In the genomic region with DNA sequence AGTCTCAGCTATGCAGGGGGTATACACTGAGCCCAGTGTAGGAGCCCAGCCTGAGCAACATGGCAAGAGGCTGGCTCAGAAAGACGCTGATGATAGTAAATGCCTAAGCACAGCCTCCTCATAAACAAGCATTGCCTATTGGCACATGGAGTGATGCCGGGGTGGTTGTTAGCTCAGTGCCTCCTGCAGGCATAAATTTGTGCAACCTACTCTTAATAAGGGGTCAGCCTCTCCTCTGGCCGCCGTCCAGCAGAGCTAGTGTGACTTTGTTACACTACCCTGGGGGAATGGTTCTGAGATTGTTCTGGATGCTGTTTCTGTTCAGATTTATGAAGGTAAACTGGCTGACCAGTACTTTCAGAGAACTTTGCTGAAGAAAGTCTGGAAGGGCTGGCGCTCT, we compare ENCODE assay signal across 18 mouse cellular contexts. TPM values are rescaled to one million over a fixed set of nuclear protein-coding genes. Genes with fewer than 3 reads are reported as not detected.
A peak's percentile ranks its signal among the peaks of the same experiment; 100 is the strongest.
DNase-seq lines count a peak whose midpoint lies in the region; ATAC-seq lines count a peak whose summit lies in the region.
"Had no signal": no experiment of that assay in that cellular context is flagged by ENCODE, and none has a peak within 500 bp of the region (broad histone marks: within the 10 kb centered on the region; RNA-seq: fewer than 3 reads in every experiment).

No protein-coding gene starts in this region.

- H3K27ac ChIP-seq in kidney, embryonic 14.5 days (ENCODE audit: low read depth, low read length): no peak overlapping the region
- H3K27ac ChIP-seq: embryonic facial prominence, embryonic 10.5 days; forebrain, embryonic 13.5 days; hindbrain, embryonic 13.5 days; hindbrain, postnatal 0 days had no signal

- ATAC-seq in kidney, embryonic 14.5 days (ENCODE audit: low FRiP score, low TSS enrichment): no peak
- ATAC-seq: forebrain, embryonic 13.5 days; forebrain, postnatal 0 days; hindbrain, postnatal 0 days had no signal

- H3K4me3 ChIP-seq in kidney, embryonic 14.5 days (ENCODE audit: low read length): no peak overlapping the region
- H3K4me3 ChIP-seq: embryonic facial prominence, embryonic 10.5 days; forebrain, embryonic 13.5 days; hindbrain, embryonic 13.5 days had no signal

- no peaks in the 10 kb centered on the region for H3K27me3 ChIP-seq in kidney, embryonic 14.5 days (ENCODE audit: control insufficient read depth, insufficient read depth, low read length)
- H3K27me3 ChIP-seq: forebrain, embryonic 13.5 days; hindbrain, embryonic 13.5 days had no signal

- H3K4me1 ChIP-seq in kidney, embryonic 14.5 days (ENCODE audit: control insufficient read depth, insufficient read depth, low read length): no peaks in the 10 kb centered on the region
- H3K4me1 ChIP-seq: embryonic facial prominence, embryonic 10.5 days; forebrain, embryonic 13.5 days; hindbrain, embryonic 13.5 days had no signal

- peak; percentile 53 for DNase-seq in kidney, adult 18-20 months
- peak; percentile 38 for DNase-seq in MN1 (ENCODE audit: low spot score)
- DNase-seq in kidney, adult 9 months: peak; percentile 65
- DNase-seq in kidney, postnatal 36 days: peak; percentile 58 to 67
- DNase-seq in adrenal gland, adult 8-10 months: no peak
- DNase-seq: adrenal gland, postnatal 14 days; cerebellum, adult 11-12 months; cerebellum, adult 9-10 months; cerebellum, postnatal 36 days; forebrain, postnatal 0 days; gastrocnemius, postnatal 14 days; heart, postnatal 10 days; heart, postnatal 4 days had no signal

- no peak overlapping the region for H3K4me2 ChIP-seq in kidney, embryonic 14.5 days (replicated peaks; ENCODE audit: low read depth, low read length)
- H3K4me2 ChIP-seq: forebrain, embryonic 13.5 days; hindbrain, embryonic 13.5 days had no signal

- H3K9me3 ChIP-seq in kidney, embryonic 14.5 days (ENCODE audit: control insufficient read depth, low read length): no peaks in the 10 kb centered on the region
- H3K9me3 ChIP-seq: embryonic facial prominence, embryonic 10.5 days; forebrain, embryonic 13.5 days; hindbrain, embryonic 13.5 days had no signal

- no peak overlapping the region for H3K9ac ChIP-seq in kidney, embryonic 14.5 days (ENCODE audit: low read depth, low read length)
- H3K9ac ChIP-seq: forebrain, embryonic 13.5 days; forebrain, postnatal 0 days; hindbrain, embryonic 13.5 days had no signal

- H3K36me3 ChIP-seq in kidney, embryonic 14.5 days (ENCODE audit: control insufficient read depth, insufficient read depth, low read length): peaks cover 89% of the 10 kb centered on the region

- 97% methylated on average over 5 of the region's 5 CpGs for WGBS in kidney, embryonic 14.5 days

RNA-seq across cellular contexts. Expression of gene Poc5, which starts 13.2 kb away (rescaled TPM):
- 17.4 and 18.4 TPM in 2 replicates for polyA plus RNA-seq in kidney, embryonic 14.5 days (2014; fragmentation: Nextera tagmentation; extraction: Ambion mirVana)
- total RNA-seq in adrenal gland, adult 8-10 months (2022): 10 to 100 TPM; 14.0 to 24.9 (median 17.4) TPM
